Mouse (Mus musculus) limb, embryonic 12.5 days (tissue): ENCODE data around the gene AI413582. TPM values are rescaled to one million over a fixed set of nuclear protein-coding genes. Genes with fewer than 3 reads are reported as not detected.

ENCODE experiments used
- ATAC-seq: fragments of 200-750 bp; cut with Nextera tagmentation; 2 replicates; pipeline ENCODE4 v1.8.0; 2017; ENCODE audit warnings: low read depth, moderate TSS enrichment; ENCODE audit not compliant: insufficient number of reproducible peaks, insufficient read depth, low FRiP score, low TSS enrichment
- H3K27ac ChIP-seq: fragments of 300-500 bp; sonication (generic); 2 replicates; pipeline ENCODE4 v1.5.1; 2016; ENCODE audit warnings: mild to moderate bottlenecking, moderate library complexity
- H3K27me3 ChIP-seq: fragments of 300-500 bp; sonication (generic); 2 replicates; pipeline ENCODE4 v1.6.1; 2016; ENCODE audit warnings: mild to moderate bottlenecking, moderate library complexity
- H3K36me3 ChIP-seq: fragments of 300-500 bp; sonication (generic); 2 replicates; pipeline ENCODE4 v1.6.1; 2016; ENCODE audit warnings: mild to moderate bottlenecking, moderate library complexity
- H3K4me1 ChIP-seq: fragments of 300-500 bp; sonication (generic); replicated peaks from 2 replicates; pipeline ENCODE4 v1.6.1; 2016
- H3K4me2 ChIP-seq: fragments of 300-500 bp; sonication (generic); 2 replicates; pipeline ENCODE4 v1.6.1; 2016; ENCODE audit warnings: mild to moderate bottlenecking, moderate library complexity
- H3K4me3 ChIP-seq: fragments of 300-500 bp; sonication (generic); replicated peaks from 2 replicates; pipeline ENCODE4 v1.5.1; 2016; ENCODE audit warnings: mild to moderate bottlenecking
- H3K9ac ChIP-seq: fragments of 300-500 bp; sonication (generic); replicated peaks from 2 replicates; pipeline ENCODE4 v1.6.1; 2016; ENCODE audit warnings: mild to moderate bottlenecking, moderate library complexity
- H3K9me3 ChIP-seq: fragments of 300-500 bp; sonication (generic); 2 replicates; pipeline ENCODE4 v1.6.1; 2016; ENCODE audit warnings: mild to moderate bottlenecking, moderate library complexity
- WGBS: fragments of 180-500 bp; shearing (Covaris S2); methylation state at CpG from one replicate; pipeline ENCODE4 v1.1.7; 2016; 5-methylcytosine and 5-hydroxymethylcytosine counted together
- polyA plus RNA-seq: library from polyadenylated mRNA; unstranded; fragments of >200 nt; fragmentation: Nextera tagmentation; extraction: Ambion mirVana; gene quantifications from 2 replicates; pipeline ENCODE4 v1.2.1, GENCODE M21; 2016

Gene AI413582
- polyA plus RNA-seq, 1 experiment from 2014 or later: 16.6 TPM

DNA sequence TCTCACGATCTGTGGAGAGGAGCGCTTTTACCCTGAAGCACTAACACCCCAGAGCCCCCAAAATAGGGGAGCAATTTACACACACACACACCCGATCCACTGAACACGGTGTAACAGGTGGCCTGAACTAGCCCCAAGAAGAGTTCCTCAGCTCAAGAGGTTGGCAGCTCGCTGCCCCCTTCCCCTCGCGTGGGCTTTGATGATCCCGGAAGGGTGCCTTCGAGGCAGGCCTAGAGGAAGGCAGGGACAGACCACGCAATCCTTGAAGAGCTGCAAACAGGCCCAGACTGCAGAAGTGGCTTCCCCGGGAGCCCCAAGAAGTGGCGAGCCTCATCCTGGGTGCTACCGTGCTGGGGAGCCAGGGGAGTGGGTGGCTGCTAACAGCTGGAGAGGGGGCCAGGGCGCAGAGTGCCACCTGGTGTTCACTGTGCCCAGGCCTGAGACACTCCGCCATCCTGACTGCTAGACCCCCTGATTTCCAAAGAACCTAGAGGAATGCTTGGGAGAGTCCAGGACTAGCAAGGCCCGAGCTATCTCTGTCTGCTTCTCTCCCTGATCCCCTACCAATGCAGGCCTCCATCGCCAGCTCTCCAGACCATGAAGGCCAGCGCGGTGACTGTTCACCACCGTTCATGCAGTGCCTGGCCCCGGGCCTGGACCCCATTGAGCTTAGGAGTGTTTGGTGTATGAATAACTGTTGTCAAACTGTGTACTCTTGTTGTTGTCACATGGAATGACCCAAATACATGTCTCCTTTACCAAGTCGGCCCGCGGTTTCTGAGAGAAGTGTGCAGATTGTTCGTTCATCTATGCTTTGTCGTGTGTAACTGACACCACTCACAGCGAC is 51.4 kb downstream of the AI413582 start:
- Histone ChIP-seq H3K4me2 (peak overlapping the region; percentile 100), H3K4me1 (peaks cover 27% of the 10 kb centered on the region), H3K27me3 (peaks cover 97% of the 10 kb centered on the region), H3K9ac (no peak overlapping the region), H3K27ac (no peak overlapping the region), H3K36me3 (no peaks in the 10 kb centered on the region), H3K9me3 (no peaks in the 10 kb centered on the region), H3K4me3 (peak overlapping the region; percentile 64)
- 32% methylated on average over 27 of the region's 27 CpGs for WGBS
- no peak for ATAC-seq

Other genes with a start within 250 kb of the AI413582 start
- 0.58 and 0.59 TPM in 2 replicates for gene Grm4, start 44.4 kb downstream of the AI413582 start, polyA plus RNA-seq
- 324 and 334 TPM in 2 replicates for gene Hmga1, start 9.3 kb downstream of the AI413582 start, polyA plus RNA-seq
- 120 and 126 TPM in 2 replicates for gene Nudt3, start 57.7 kb upstream of the AI413582 start, polyA plus RNA-seq
- not detected in 2 replicates for gene RPS10-NUDT3, start 69.5 kb upstream of the AI413582 start, polyA plus RNA-seq
- 963 and 987 TPM in 2 replicates for gene Rps10, start 70.9 kb upstream of the AI413582 start, polyA plus RNA-seq
- gene Pacsin1, start 89.8 kb upstream of the AI413582 start, polyA plus RNA-seq: 4.3 and 5.0 TPM in 2 replicates
- 0.21 and 0.36 TPM in 2 replicates for gene Spdef, start 163.2 kb upstream of the AI413582 start, polyA plus RNA-seq